Mouse (Mus musculus): ENCODE data around the gene Frrs1.
"Not testable (repeated sequence)": the region's sequence is repeated elsewhere in the genome, so short reads cannot be mapped to it uniquely, and the experiment has no call there.

The Frrs1 gene

DNA sequence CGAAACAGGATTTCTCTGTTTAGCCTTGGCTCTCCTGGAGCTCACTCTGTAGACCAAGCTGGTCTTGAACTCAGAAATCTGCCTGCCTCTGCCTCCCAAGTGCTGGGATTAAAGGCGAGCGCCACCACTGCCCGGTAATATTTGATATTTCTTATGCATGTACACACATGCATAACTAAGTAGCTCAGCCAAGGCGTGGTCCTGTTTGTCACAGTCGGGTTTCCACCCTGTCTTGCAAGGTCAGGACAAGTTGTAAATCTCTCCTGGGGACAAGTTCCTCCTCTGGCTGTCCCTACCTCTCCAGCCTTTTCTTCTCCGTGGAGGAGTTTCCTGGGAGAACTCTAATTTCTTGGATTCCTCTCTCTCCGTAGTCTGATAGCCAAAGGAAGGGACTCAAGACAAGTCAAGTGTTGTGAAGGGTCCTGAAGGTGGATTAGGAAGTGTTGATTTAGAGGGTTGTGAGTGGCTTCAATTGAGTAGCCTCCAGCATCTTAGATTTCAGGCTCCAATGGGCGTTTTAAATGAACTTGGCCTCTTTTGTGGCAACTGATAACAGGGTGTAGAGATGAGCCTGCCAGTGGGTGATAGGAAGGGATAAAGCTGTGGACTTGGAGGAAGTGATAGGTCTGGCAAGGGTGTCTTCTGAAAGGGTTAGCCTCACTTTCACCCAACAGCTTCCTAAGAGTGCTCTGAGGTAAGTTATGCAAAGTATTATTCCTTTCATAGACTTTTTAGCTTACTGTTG, at the start of gene Frrs1:
TSS of gene Frrs1 (plus strand) at position 524 of the 745 bp plus-strand sequence.
- DNase-seq (ENCODE audit: low read depth) = no peak

DNA sequence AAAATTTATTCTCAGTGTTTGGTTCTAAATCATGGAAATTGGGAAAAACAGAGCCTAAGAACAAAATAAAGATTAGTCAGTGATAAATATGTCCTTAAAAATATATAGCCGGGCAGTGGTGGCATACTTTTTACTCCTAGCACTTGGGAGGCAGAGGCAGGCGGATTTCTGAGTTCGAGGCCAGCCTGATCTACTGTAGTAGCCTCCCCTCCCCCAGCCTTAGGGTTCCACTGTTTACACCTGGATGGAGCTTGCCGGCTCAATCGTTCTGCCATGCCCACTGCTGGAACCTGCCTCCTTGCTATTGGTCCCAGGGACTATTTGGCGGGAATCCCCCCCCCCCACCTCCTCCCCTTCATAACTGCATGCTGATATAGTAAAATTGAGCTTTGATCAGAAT, 48.9 kb upstream of the Frrs1 start:
- DNase-seq (ENCODE audit: low read depth) = not testable (repeated sequence)

- DNase-seq (ENCODE audit: low read depth) = no peak
Measured at GRCm38 (mm10) chr3:116812946-116813345, 46.3 kb upstream of the Frrs1 start.

GRCm38 (mm10) chr3:116815305-116815797, 43.9 kb upstream of the Frrs1 start:
- no peak for DNase-seq (ENCODE audit: low read depth)

GRCm38 (mm10) chr3:116815916-116816315, 43.3 kb upstream of the Frrs1 start:
- no peak for DNase-seq (ENCODE audit: low read depth)

- DNase-seq (ENCODE audit: low read depth) = no peak
Measured at GRCm38 (mm10) chr3:116816674-116817215, 42.5 kb upstream of the Frrs1 start.

DNA sequence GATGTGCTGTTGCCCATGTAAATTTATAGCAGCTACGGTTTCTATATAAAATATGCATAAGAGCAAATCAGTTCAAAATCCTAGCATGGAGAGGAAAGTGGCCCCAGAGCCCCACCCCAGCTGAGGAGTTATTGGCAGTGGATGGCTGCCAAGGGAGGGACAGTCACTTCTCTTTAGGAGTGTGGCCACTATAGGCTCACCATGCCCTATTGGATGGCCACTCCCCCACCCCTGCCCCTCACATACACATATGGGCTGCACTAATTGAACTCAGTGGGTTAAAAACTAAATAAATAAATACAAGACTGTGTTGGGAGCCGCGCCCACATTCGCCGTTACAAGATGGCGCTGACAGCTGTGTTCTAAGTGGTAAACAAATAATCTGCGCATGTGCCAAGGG, 42.0 kb upstream of the Frrs1 start:
- no peak for DNase-seq (ENCODE audit: low read depth)

DNA sequence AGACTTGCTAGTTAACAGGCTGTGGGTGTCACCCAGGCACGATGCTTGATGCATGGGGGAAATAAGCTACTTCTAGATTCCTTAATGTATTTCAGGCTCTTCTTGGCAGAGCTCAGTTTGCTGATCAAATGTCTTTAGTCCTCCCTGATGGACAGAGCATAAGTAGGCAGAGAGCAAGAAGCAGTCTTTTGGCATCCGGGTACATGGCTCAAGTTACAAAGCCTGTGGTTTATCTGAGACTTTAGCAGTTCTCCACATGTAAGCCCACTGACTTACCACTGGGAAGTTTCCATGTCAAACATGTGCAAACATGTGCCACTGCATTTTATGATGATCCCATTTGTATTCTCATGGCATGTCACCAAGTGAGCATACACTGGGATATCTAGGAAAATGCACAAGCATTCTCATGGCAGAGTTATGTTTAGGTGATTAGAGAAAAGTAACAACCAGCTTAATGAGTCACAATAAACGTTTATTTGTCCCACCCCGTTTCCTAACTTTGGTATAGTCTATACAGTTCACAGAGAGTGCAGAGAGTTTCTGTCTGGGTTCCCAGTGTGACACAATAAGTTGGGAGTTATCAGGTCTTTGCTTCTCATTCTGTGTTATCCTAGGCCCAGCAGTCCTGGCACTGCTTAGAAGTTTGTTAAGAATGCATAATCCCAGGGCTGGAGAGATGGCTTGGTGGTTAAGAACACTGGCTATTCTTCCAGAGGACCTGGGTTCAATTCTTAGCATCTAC, 32.6 kb upstream of the Frrs1 start:
- no peak for DNase-seq (ENCODE audit: low read depth)

GRCm38 (mm10) chr3:116829274-116829920, 29.9 kb upstream of the Frrs1 start:
- DNase-seq (ENCODE audit: low read depth) = no peak

DNA sequence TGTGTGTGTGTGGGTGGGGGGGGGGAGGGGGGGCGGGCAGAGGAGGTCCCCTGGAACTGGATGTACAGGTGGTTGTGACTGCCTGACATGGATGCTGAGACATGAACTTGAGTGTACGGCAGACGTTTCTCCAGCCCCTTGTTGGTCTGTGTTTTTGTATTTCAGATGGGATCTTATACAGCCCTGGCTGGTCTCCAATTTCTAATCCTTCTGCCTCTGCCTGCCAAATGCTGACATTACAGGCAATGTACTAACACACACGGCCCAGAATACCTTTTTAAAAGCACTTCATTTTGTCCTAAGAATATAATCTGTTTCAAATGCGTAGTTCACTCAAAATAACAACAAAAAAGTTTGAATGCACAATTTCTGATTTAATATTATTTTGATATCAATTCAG, 27.9 kb upstream of the Frrs1 start:
- no peak for DNase-seq (ENCODE audit: low read depth)

- DNase-seq (ENCODE audit: low read depth) = no peak
Measured at GRCm38 (mm10) chr3:116832526-116833310, 26.5 kb upstream of the Frrs1 start.

DNA sequence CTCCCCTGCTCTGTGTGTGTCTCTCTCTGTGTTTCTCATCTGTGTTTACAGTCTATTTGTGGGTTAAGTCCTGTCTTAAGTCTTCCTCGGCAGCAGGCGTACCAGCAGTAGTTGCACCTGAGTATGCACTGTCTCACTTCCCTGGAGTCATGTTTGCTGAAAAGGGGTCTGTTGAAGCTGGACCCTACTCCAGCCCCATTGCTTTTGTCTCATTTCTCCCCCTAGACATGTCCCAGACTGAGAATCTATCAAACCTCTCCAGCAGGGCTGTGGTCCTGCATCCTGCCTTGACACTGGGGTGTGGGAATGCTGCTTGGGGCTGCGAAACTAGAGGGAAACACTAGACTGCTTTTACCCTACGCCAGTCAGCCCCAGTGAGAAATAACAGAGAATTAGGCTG, 25.8 kb upstream of the Frrs1 start:
- DNase-seq (ENCODE audit: low read depth) = no peak

DNA sequence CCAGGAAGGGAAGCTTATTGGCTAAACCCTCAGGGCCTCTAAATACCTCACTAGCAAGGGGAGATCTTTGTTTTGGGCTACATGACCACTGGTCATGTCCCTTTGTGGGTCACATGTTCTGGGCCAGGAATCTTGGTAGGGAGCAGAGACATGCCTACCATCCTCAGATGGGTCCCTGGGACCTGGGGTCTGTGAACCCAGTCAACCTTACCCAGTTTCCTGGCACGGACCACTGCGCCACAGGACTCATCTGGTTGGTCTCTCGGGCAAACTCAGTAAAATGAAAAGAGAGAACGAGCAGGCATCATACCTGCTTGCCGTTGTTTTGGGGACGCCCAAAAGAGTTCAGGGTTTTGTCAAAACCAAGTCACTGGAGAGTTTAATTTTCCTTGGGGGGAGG, 25.0 kb upstream of the Frrs1 start:
- no peak for DNase-seq (ENCODE audit: low read depth)

DNA sequence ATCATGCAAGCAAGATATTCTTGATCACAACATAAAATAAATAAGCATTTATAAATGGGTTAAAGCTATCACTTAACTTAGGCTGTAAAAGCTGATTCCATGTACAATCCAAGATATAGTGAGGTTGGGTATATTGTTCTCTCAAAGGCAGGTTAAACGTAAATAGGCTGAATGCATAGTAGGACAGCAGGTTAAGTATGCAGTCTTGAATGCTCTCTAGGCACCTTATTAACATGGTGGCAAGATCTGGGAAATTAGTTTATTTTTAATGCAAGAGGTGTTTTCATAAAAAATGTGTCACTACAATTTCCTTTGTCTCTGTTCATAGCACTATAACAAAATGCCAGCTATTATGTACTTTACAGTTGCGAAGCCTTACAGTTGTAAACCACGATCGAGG, 23.9 kb upstream of the Frrs1 start:
- DNase-seq (ENCODE audit: low read depth) = no peak

DNA sequence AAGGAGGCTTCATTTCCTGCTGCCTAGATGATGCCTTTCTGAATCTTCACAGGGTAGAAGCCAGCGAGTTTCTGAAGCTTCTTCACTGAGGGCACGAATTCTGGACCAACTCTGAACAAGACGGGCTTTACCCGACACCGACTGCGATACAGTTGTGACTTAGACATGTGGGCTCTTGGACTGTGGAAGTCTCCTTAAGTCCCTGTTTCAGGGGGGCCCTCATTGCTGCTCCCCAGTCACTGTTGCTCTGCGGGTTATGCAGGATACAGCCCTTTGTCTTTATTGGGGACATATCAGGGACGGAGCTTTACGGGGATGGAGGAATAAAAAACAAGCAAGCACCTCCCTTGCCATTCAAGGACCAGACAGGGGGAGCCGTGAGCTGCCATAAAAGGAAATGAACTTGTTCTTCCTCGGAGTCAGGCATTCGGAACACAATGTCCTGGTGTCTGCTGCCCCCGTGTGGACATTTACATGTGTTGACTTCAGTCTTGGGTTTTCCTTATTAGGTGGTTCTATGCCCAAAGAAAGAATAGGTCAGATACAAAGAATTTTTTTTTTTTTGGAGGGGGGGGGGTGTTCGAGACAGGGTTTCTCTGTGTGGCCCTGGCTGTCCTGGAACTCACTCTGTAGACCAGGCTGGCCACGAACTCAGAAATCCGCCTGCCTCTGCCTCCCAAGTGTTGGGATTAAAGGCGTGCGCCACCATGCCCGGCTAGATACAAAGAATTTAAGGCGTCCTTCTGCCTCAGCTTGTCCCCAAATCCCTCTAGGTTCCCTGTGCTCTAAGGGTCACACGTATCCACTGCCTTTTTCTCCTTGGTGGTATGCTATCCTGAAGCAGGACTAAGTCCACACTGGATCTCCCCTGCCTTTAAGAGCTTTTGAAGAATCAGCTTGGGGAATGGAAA, 23.2 kb upstream of the Frrs1 start:
- DNase-seq (ENCODE audit: low read depth) = peak; percentile 94

- no peak for DNase-seq (ENCODE audit: low read depth)
Measured at GRCm38 (mm10) chr3:116836681-116837475, 22.4 kb upstream of the Frrs1 start.

DNA sequence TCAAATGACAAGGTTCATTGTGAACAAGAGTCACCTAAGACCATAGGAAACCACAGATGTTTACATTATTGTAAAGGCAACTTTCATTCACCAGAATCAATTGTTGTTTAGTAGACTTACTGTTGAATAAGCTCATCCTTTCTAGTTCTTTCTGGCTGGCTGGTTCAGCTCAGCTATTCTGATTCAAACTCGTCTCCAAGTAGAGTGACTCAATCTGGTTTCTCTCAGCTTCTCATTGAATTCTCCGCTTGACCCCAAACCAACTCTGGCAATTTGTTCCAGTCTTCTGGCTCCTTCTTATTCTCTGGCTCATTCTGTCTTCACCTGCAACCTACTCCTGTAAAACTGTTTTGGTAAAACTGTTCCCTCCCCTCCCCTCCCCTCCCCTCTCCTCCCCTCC, 18.0 kb upstream of the Frrs1 start:
- DNase-seq (ENCODE audit: low read depth) = no peak

GRCm38 (mm10) chr3:116844880-116845579, 14.2 kb upstream of the Frrs1 start:
- DNase-seq (ENCODE audit: low read depth) = no peak

GRCm38 (mm10) chr3:116846084-116846483, 13.2 kb upstream of the Frrs1 start:
- no peak for DNase-seq (ENCODE audit: low read depth)
